Mouse (Mus musculus) neural tube, embryonic 11.5 days (tissue): ENCODE measurements around the gene Pcmtd2. TPM values are rescaled to one million over a fixed set of nuclear protein-coding genes. Genes with fewer than 3 reads are reported as not detected.

Experiments
- polyA plus RNA-seq: library from polyadenylated mRNA; unstranded; fragments of >200 nt; fragmentation: Nextera tagmentation; extraction: Ambion mirVana; gene quantifications from 2 replicates; pipeline ENCODE4 v1.2.1, GENCODE M21; 2014

Gene Pcmtd2
- polyA plus RNA-seq, 1 experiment from 2014 or later = 33.1 TPM

Other genes with a start within 250 kb of the Pcmtd2 start
- gene Prpf6, start 246.0 kb upstream of the Pcmtd2 start, polyA plus RNA-seq = 74.8 and 85.1 TPM in 2 replicates
- 38.1 and 39.5 TPM in 2 replicates for gene Zfp512b, start 245.1 kb upstream of the Pcmtd2 start, polyA plus RNA-seq
- 74.6 and 90.1 TPM in 2 replicates for gene Samd10, start 238.6 kb upstream of the Pcmtd2 start, polyA plus RNA-seq
- gene Gm29797, start 180.8 kb upstream of the Pcmtd2 start, polyA plus RNA-seq = not detected in 2 replicates
- 17.6 and 18.1 TPM in 2 replicates for gene Sox18, start 166.2 kb upstream of the Pcmtd2 start, polyA plus RNA-seq
- 20.9 and 26.6 TPM in 2 replicates for gene Tcea2, start 157.5 kb upstream of the Pcmtd2 start, polyA plus RNA-seq
- gene Rgs19, start 143.9 kb upstream of the Pcmtd2 start, polyA plus RNA-seq = 66.6 and 68.9 TPM in 2 replicates
- gene Lkaaear1, start 139.4 kb upstream of the Pcmtd2 start, polyA plus RNA-seq = not detected in 2 replicates
- gene Oprl1, start 122.8 kb upstream of the Pcmtd2 start, polyA plus RNA-seq = 19.9 and 21.5 TPM in 2 replicates
- gene Myt1, start 74.5 kb upstream of the Pcmtd2 start, polyA plus RNA-seq = 36.6 and 42.3 TPM in 2 replicates
- 91.3 and 101 TPM in 2 replicates for gene Polr3k, start 26.5 kb downstream of the Pcmtd2 start, polyA plus RNA-seq
- not detected in 2 replicates for gene Gm14496, start 153.3 kb downstream of the Pcmtd2 start, polyA plus RNA-seq